Mouse (Mus musculus): ENCODE data around the gene Nckap5. TPM values are rescaled to one million over a fixed set of nuclear protein-coding genes. Genes with fewer than 3 reads are reported as not detected.

Gene Nckap5
- polyA plus RNA-seq, 1 experiment from 2014 or later = 11.5 TPM

DNA sequence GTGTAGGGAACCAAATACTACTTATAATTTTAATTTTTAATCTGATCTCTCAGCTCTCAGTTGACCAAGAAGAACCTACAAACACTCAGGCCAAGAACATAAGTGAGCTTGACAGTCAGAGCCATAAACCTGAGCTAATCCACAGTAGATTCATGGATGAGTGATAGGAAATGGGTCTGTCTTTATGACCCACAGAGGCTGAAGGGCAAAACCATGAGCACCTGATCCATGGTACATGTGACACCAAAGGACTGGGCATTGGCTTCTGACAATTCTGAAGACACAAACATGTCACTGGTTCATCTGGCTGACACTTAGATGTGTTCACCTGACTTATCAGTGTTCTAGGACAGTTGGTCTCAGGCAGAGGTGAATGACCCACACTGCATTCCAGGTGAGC lies 98.9 kb downstream of the Nckap5 start:
- H3K4me1 ChIP-seq = peaks cover 2% of the 10 kb centered on the region; the same call in 1 of the 2 replicates
- H3K9ac ChIP-seq = no peak overlapping the region
- H3K4me2 ChIP-seq = no peak overlapping the region
- no peak overlapping the region for H3K27ac ChIP-seq
- H3K36me3 ChIP-seq (replicated peaks) = no peaks in the 10 kb centered on the region
- H3K9me3 ChIP-seq = no peaks in the 10 kb centered on the region
- H3K4me3 ChIP-seq = no peak overlapping the region
- ATAC-seq (replicated peaks) = no peak
- H3K27me3 ChIP-seq (replicated peaks) = peaks cover 6% of the 10 kb centered on the region; the same call in 1 of the 2 replicates

DNA sequence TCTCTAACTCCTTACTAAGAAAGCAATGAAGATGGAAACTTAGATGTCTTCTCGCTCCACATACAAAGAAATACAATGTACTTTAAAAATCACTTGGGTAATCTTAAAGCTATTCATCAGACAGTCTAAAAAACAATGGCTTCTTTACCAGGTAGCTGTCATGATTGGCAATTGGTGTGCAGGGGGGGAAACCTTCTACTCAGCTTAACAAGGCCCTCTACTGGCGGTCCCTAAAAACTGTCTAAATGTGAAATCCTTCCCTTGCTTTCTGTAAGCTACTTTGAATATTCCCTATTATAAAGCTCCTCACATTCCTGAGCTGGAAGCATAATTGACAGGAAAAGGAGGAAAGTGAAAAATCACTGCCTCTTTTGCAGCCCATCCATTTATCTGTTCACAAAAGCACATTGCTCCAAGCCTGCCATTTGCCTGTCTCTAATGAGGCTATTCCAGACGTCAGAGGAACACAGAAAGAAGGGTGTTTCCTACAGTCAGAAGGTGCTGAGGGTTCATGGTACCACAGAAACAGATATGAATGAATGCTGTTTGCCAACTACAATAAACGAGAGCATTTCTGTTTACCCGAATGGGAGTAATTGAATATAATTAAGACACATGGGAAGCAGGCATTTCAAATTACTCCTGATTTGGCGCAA lies 104.1 kb downstream of the Nckap5 start:
- no peaks in the 10 kb centered on the region for H3K36me3 ChIP-seq (replicated peaks)
- no peaks in the 10 kb centered on the region for H3K9me3 ChIP-seq
- no peak overlapping the region for H3K4me3 ChIP-seq
- H3K27me3 ChIP-seq (replicated peaks) = no peaks in the 10 kb centered on the region
- ATAC-seq (replicated peaks) = peak; percentile 50
- no peak overlapping the region for H3K4me2 ChIP-seq
- H3K9ac ChIP-seq = no peak overlapping the region
- 44% methylated on average over 6 of the region's 6 CpGs for WGBS
- H3K27ac ChIP-seq = no peak overlapping the region
- no peaks in the 10 kb centered on the region; the same call in 1 of the 2 replicates for H3K4me1 ChIP-seq

DNA sequence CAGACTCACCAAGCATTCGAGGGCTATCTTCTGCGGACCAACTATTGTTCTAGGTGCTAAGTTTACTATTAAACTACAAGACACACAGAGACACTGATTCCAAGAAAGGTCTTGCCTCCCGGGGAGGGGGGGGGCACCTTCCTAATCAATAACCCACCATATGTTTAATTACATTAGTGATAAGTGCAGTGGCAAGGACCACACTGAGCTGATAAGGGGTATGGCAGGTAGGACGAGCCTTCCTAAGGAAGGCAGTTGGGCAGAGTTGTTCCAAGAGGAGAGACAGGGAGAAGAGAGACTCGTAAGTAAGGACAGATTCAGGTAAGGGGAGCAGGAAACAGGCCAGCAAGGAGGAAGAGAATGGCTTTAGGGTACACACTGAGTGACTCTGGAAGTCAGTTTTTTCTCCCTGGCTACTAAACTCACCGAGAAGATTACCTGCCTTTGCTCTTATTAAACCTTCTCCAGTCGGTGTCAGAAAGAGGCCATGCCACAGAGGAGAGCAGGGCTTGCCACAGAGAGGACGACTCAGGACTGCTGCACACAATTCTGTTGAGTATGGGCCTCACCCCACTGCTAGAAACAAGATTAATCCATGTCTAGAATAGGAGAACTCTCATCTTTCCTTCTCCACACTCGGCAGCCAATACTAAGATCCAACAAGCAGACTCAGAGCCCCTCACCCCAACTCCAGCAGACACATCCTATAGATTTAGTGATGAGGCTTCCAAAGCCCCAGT lies 104.8 kb downstream of the Nckap5 start:
- WGBS = 66% methylated on average over 9 of the region's 9 CpGs
- no peak for ATAC-seq (replicated peaks)
- Histone ChIP-seq H3K4me1 (no peaks in the 10 kb centered on the region; the same call in 1 of the 2 replicates), H3K9ac (no peak overlapping the region), H3K27me3 (replicated peaks) (no peaks in the 10 kb centered on the region), H3K4me2 (no peak overlapping the region), H3K36me3 (replicated peaks) (no peaks in the 10 kb centered on the region), H3K4me3 (no peak overlapping the region), H3K27ac (no peak overlapping the region), H3K9me3 (no peaks in the 10 kb centered on the region)

DNA sequence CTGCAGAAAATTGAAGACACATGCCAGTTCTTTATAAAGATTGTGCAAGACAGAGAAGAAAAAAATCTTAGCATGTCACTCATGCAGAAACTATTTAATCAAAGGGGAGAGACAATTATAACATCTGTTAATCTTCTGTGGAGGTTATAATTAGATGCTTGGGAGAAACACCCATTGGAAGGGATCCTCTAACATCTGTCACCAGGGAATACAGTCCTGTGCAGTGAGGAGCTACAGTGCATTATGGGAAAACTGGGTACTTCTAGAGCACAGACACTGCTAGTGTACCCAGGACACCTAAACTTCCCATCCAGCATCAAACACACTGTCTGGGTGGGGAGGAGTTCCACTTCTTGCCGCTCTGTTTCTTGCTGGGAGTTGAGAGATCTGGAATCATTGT lies 108.7 kb downstream of the Nckap5 start:
- Histone ChIP-seq H3K4me3 (no peak overlapping the region), H3K27me3 (replicated peaks) (no peaks in the 10 kb centered on the region), H3K9me3 (no peaks in the 10 kb centered on the region), H3K27ac (no peak overlapping the region), H3K36me3 (replicated peaks) (no peaks in the 10 kb centered on the region), H3K9ac (no peak overlapping the region), H3K4me1 (no peaks in the 10 kb centered on the region; the same call in 1 of the 2 replicates), H3K4me2 (no peak overlapping the region)
- whole genome bisulfite sequencing = 70% methylated on average over 1 of the region's 1 CpGs
- ATAC-seq (replicated peaks) = no peak

DNA sequence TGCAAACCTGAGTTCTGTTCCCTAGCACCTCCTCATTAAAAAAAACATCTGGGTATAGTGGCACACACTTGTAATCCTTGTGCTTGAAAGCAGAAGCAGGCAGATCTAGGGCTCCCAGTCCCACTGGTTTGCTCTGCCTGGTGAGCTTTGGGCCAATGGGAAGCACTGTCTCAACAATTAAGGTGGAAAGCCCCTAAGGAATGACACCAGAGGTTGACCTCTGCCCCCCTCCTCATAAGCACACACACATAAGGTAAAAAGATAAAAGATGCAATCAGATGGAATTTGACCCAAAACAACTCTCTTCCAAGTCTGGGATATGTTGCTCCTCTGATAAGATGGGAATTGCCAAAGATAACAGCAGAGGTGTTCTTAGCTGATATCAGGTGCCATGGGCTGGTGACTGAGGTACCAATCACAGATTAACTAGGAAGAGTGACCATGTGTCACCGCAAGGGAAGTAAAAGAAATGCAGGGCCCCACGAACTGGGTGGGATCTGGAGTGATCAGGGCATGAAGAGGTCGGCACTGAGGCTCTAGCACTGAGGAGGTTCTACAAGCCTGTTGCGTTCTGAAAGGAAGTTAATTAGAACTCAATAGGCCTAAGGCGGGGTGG lies 110.8 kb downstream of the Nckap5 start:
- Histone ChIP-seq H3K4me1 (no peaks in the 10 kb centered on the region), H3K36me3 (replicated peaks) (no peaks in the 10 kb centered on the region), H3K9ac (no peak overlapping the region), H3K27ac (no peak overlapping the region), H3K4me2 (no peak overlapping the region), H3K4me3 (no peak overlapping the region), H3K9me3 (no peaks in the 10 kb centered on the region), H3K27me3 (replicated peaks) (no peaks in the 10 kb centered on the region)
- 76% methylated on average over 5 of the region's 5 CpGs for WGBS
- ATAC-seq (replicated peaks) = no peak

DNA sequence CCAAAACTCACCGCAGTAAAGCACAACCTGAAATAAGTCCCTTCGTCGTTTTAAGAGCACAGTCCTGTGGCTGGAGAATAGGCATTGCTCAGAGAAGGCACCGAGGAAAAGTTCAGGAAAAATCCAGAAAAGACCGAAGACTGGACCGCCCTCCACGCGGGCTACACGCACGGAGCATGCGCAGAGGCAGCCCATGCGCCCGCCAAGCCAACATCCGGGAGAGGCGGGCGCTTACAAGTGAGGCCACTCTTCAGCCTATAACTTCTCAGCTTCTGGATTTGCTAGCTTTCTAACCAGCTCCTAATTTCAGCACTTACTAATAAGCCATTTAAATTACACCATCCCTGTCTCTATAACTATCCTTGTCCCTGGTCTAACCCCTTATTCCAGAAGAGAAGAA lies 124.0 kb downstream of the Nckap5 start:
- H3K4me1 ChIP-seq = no peaks in the 10 kb centered on the region
- no peaks in the 10 kb centered on the region for H3K9me3 ChIP-seq
- no peak overlapping the region for H3K4me2 ChIP-seq
- no peaks in the 10 kb centered on the region for H3K36me3 ChIP-seq (replicated peaks)
- H3K9ac ChIP-seq = no peak overlapping the region
- no peak overlapping the region for H3K27ac ChIP-seq
- 95% methylated on average over 16 of the region's 16 CpGs for WGBS
- H3K27me3 ChIP-seq (replicated peaks) = no peaks in the 10 kb centered on the region
- H3K4me3 ChIP-seq = no peak overlapping the region
- no peak for ATAC-seq (replicated peaks)

DNA sequence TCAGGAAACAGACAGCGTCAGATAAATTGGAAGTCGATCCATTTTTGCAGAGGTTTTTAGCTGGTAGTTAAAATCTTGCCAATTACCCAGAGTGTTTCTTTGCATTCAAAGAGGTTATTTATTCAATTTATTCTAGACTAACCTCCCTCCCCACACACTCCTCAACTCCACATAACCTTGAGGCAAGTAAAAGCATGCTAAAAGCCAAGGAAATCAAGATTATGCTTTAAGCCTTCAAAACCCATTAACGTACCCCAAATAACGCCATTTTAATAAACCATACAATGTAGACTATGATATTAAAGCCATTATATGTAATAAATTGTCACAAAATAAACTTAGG lies 129.7 kb downstream of the Nckap5 start:
- H3K27ac ChIP-seq = peak overlapping the region; percentile 46
- no peak for ATAC-seq (replicated peaks)
- H3K9ac ChIP-seq = no peak overlapping the region
- no peaks in the 10 kb centered on the region for H3K36me3 ChIP-seq (replicated peaks)
- H3K4me1 ChIP-seq = peaks cover 7% of the 10 kb centered on the region
- 50% methylated on average over 4 of the region's 4 CpGs for WGBS
- H3K9me3 ChIP-seq = no peaks in the 10 kb centered on the region
- no peak overlapping the region for H3K4me3 ChIP-seq
- no peak overlapping the region for H3K4me2 ChIP-seq
- H3K27me3 ChIP-seq (replicated peaks) = no peaks in the 10 kb centered on the region

DNA sequence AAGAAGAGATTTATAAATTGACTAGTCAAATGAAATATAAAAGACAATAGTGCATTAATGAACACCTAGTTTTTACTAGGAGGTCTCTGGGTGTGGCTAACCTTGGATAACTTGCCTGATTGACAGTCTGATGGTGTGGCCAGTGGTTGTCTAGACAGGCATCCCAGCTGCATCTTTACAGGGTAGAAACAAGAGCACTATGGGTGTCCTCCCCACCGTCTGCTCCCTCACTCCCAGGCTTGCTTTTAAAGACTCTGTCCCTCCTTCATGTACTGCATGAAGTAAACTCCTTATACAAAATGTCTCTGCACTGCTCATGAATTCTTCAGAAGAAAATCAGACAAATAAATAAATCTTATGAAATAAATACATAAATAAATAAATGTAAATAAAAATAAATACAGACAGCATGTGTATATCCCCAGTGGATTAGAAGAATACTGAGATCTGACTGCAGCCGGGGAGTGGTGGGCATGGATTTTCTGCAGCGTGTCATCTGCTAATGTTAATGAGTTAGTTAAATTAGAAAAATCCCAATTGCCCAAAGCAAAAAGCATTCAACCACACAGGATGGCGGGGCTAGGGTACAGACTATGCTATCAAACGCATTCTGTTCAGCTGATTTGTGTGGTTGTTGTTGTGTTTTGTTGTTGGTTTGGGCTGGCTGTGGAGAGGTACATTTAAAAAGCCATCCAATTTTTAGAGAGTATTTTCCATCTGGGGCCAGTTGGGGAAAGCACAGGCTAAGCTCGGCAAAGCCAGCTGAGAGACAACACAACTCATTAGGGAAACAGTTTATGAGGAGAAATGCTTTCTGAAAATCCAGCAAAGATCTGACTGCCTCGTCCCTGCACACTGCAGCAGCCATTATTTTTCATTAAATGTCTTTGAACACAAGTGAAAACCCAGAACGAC lies 130.3 kb downstream of the Nckap5 start:
- no peak overlapping the region for H3K4me3 ChIP-seq
- no peaks in the 10 kb centered on the region for H3K27me3 ChIP-seq (replicated peaks)
- H3K4me1 ChIP-seq = peaks cover 7% of the 10 kb centered on the region
- H3K9me3 ChIP-seq = no peaks in the 10 kb centered on the region
- 0 out of 2 replicates have a peak overlapping the region, but pooled peaks have one; percentile 3 for H3K4me2 ChIP-seq
- peak overlapping the region; percentile 46 for H3K27ac ChIP-seq
- no peak overlapping the region for H3K9ac ChIP-seq
- no peaks in the 10 kb centered on the region for H3K36me3 ChIP-seq (replicated peaks)
- 0 out of 2 replicates have a peak, but pooled peaks have one; percentile 60 for ATAC-seq (replicated peaks)
- WGBS = 23% methylated on average over 8 of the region's 8 CpGs

DNA sequence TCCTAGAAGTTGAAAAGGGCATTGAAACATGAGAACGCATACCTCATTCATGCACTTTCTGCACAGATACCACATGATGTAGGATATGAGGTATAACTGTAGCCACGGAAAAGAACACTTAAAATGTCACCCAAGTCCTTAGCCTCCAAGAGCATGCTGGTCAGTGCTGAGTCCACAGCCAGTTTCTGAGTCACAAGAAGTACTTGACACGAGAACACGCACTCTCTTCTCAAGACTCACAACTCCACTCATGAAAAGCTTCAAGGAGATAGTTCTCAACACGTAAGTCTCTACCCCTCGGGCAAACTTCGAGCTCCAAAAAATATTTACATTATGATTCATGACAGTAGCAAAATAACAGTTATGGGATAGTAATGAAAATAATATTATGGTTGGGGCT lies 137.0 kb downstream of the Nckap5 start:
- no peak overlapping the region for H3K4me3 ChIP-seq
- H3K36me3 ChIP-seq (replicated peaks) = no peaks in the 10 kb centered on the region
- no peak overlapping the region for H3K27ac ChIP-seq
- no peaks in the 10 kb centered on the region for H3K27me3 ChIP-seq (replicated peaks)
- H3K4me1 ChIP-seq = peaks cover 4% of the 10 kb centered on the region
- ATAC-seq (replicated peaks) = no peak
- 93% methylated on average over 7 of the region's 7 CpGs for WGBS
- H3K9ac ChIP-seq = no peak overlapping the region
- H3K9me3 ChIP-seq = no peaks in the 10 kb centered on the region
- no peak overlapping the region for H3K4me2 ChIP-seq

DNA sequence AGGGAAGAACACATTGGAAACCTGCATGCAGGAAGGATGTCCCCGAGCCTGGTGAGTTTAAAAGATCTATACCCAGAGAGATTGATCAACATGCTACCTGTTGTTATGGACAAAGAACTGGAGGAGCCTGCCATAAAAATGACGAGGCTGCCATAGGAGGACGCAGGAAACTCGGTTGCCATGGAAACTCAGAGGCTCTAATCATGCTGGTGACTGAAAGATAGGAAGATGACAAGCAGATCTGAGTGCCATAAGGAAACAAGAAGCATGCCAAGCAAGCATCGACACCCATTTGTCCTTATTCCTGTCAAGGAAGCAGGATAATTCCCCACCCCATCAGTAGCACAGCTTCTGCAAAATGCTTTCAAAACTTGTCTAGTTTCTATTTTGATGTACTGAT lies 142.0 kb downstream of the Nckap5 start:
- 36% methylated on average over 5 of the region's 5 CpGs for WGBS
- Histone ChIP-seq H3K9ac (no peak overlapping the region), H3K4me3 (no peak overlapping the region), H3K27me3 (replicated peaks) (no peaks in the 10 kb centered on the region), H3K27ac (peak overlapping the region; percentile 68), H3K9me3 (no peaks in the 10 kb centered on the region), H3K36me3 (replicated peaks) (no peaks in the 10 kb centered on the region), H3K4me1 (peaks cover 20% of the 10 kb centered on the region), H3K4me2 (no peak overlapping the region)
- peak; percentile 58; the same call in 1 of the 2 replicates for ATAC-seq (replicated peaks)

DNA sequence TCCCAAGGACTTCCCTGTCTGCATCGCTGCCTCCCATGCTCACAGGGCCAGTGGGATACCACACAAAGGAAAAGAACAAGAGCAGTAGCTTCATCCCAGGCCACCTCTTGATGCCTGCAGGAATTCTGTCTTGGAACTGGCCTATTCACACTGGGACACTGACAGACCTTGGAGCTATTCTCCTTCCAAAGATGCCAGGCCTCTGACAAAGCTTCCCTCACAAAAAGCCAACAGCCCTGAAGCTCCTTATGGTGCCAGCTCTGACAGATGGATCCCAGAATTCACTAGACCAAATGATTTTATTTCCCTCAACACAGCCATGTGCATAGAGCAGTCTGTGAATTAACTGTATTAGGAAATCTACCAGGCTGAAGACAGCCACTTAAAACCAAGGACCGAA lies 143.9 kb downstream of the Nckap5 start:
- no peak for ATAC-seq (replicated peaks)
- H3K36me3 ChIP-seq (replicated peaks) = no peaks in the 10 kb centered on the region
- H3K4me2 ChIP-seq = no peak overlapping the region
- no peak overlapping the region for H3K4me3 ChIP-seq
- H3K4me1 ChIP-seq = peaks cover 29% of the 10 kb centered on the region
- no peak overlapping the region for H3K27ac ChIP-seq
- H3K9ac ChIP-seq = no peak overlapping the region
- no peaks in the 10 kb centered on the region for H3K27me3 ChIP-seq (replicated peaks)
- WGBS = 88% methylated on average over 2 of the region's 2 CpGs
- H3K9me3 ChIP-seq = no peaks in the 10 kb centered on the region
